Mouse (Mus musculus): ENCODE data around the gene Dhrs3.

- TF ChIP-seq CTCF (IDR thresholded peaks at IDR 0.05; ENCODE audit: control insufficient read depth, insufficient read depth, low read length) (no peak), POLR2A (IDR thresholded peaks at IDR 0.05; ENCODE audit: borderline replicate concordance, control insufficient read depth, low read depth, low read length) (no peak)
These were observed 16.2 kb downstream of the Dhrs3 start for GRCm38 (mm10) chr4:144908825-144909224.

All from bone marrow, adult 2 months (tissue).